Mouse (Mus musculus) brain, adult 10 weeks (tissue): ENCODE results near the gene Eqtn. TPM values are rescaled to one million over a fixed set of nuclear protein-coding genes. Genes with fewer than 3 reads are reported as not detected.

Source experiments
- polyA plus RNA-seq: library from polyadenylated mRNA; stranded (reverse); fragments of 350-450 nt; fragmentation: Illumina TruSeq; extraction: RNeasy Lipid Tissue Mini Kit (QIAGEN cat#74804); gene quantifications from one replicate; pipeline ENCODE4 v1.2.3, GENCODE M21; 2015; ENCODE audit warnings: low read depth, low replicate concordance

Eqtn gene
- polyA plus RNA-seq = 1.5 TPM

GRCm38 (mm10) chr4:94928743-94929142 is at the start of gene Eqtn:
Gene Eqtn (minus strand): TSS chr4:94928843.

Other genes with a start within 250 kb of the Eqtn start
- gene Tek, start 189.6 kb downstream of the Eqtn start, polyA plus RNA-seq = 9.4 TPM
- 13.0 TPM for gene Mysm1, start 50.3 kb upstream of the Eqtn start, polyA plus RNA-seq
- 27.9 TPM for gene Jun, start 123.4 kb upstream of the Eqtn start, polyA plus RNA-seq